Mouse (Mus musculus): Measurements from ENCODE around the gene Polr1a.

DNA sequence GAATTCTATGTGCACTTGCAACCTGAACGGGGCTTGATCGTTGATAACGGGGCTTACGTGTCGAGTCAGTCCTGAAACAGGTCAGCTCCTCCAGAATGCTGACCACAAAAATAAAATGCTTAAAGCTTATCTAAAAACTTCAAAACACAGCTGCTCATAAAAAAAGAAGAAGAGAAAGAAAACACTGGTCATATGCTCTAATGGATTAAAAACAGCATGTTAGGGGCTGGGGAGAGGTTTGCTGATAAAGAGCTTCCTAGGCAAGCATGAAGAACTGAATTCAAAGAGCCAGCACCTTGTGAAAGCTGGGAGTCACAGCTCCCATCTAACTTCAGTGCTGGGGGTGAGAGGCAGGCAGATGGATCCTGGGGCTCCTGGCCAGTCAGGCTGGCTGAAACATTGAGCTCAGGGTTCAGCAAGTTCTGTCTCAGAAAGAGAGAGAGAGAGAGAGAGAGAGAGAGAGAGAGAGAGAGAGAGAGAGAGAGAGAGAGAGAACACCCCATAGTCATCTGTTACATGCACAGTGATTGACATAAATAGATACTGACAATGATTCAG is 92.4 kb downstream of the Polr1a start:
- no peak for TF ChIP-seq CTCF (IDR thresholded peaks at IDR 0.05; ENCODE audit: borderline replicate concordance, extremely low read depth, insufficient read depth, insufficient read length)
- no peak for TF ChIP-seq POLR2A (IDR thresholded peaks at IDR 0.05; ENCODE audit: borderline replicate concordance, extremely low read depth, insufficient read depth, insufficient read length, poor library complexity, severe bottlenecking)
